In the genomic region with DNA sequence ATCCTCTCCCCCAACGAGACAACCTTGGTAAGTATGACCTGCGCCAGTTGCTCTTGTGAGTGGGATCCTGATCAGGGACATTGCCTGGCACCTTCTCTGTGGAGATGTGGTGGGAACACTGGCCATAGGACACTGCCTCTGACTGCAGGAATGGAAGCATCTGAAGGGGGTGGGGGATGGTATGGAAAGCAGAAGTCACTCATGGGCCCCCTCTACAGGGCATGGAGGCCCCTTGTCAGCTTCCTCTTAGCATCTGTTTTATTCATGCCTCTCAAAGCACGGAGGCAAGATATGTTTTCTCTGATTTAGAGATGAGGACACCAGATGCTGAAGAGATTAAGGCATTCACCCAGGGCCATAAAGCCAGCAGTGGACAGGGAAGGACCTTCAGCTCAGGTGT, we compare ENCODE assay signal across 18 mouse cellular contexts. TPM values are rescaled to one million over a fixed set of nuclear protein-coding genes. Genes with fewer than 3 reads are reported as not detected.
DNase-seq lines count a peak whose midpoint lies in the region; ATAC-seq and TF ChIP-seq lines count a peak whose summit lies in the region.
"Had no signal": no experiment of that assay in that cellular context is flagged by ENCODE, and none has a peak within 500 bp of the region (broad histone marks: within the 10 kb centered on the region; RNA-seq: fewer than 3 reads in every experiment).

No protein-coding gene starts in this region.

- no peak for TF ChIP-seq POLR2A in ES-Bruce4 (IDR thresholded peaks at IDR 0.05; ENCODE audit: insufficient read depth, low read length)

- peak; percentile 21; the same call in 1 of the 2 replicates for TF ChIP-seq CTCF in hindbrain, postnatal 0 days (IDR thresholded peaks at IDR 0.05; ENCODE audit: low read depth)
- TF ChIP-seq CTCF in ES-Bruce4 (IDR thresholded peaks at IDR 0.05; ENCODE audit: low read depth, low read length): peak; percentile 9
- no peak for TF ChIP-seq CTCF in forebrain, postnatal 0 days (IDR thresholded peaks at IDR 0.05; ENCODE audit: low read depth)

- H3K4me1 ChIP-seq in hindbrain, postnatal 0 days (ENCODE audit: insufficient read depth, low read length): no peaks in the 10 kb centered on the region
- H3K4me1 ChIP-seq in hindbrain, embryonic 12.5 days: peaks cover 40% of the 10 kb centered on the region
- no peaks in the 10 kb centered on the region for H3K4me1 ChIP-seq in ES-Bruce4 (ENCODE audit: control insufficient read depth, insufficient read depth, low read length)
- H3K4me1 ChIP-seq in forebrain, postnatal 0 days (ENCODE audit: insufficient read depth): peaks cover 4% of the 10 kb centered on the region

- H3K9ac ChIP-seq in hindbrain, postnatal 0 days (replicated peaks; ENCODE audit: low read length): no peak overlapping the region
- H3K9ac ChIP-seq in hindbrain, embryonic 12.5 days: no peak overlapping the region
- no peak overlapping the region for H3K9ac ChIP-seq in ES-Bruce4 (ENCODE audit: low read depth, poor library complexity, severe bottlenecking)
- no peak overlapping the region for H3K9ac ChIP-seq in forebrain, postnatal 0 days
- H3K9ac ChIP-seq: heart, embryonic 15.5 days; hindbrain, embryonic 13.5 days; neural tube, embryonic 12.5 days had no signal

- intact Hi-C loops in left cerebral cortex, postnatal 10 days (cut with DNase I): no loop called here

- H3K9me3 ChIP-seq in hindbrain, postnatal 0 days (ENCODE audit: low read length): no peaks in the 10 kb centered on the region
- H3K9me3 ChIP-seq in hindbrain, embryonic 12.5 days (replicated peaks): no peaks in the 10 kb centered on the region
- no peaks in the 10 kb centered on the region for H3K9me3 ChIP-seq in ES-Bruce4 (replicated peaks; ENCODE audit: control insufficient read depth, insufficient read depth, low read length, poor library complexity, severe bottlenecking)
- no peaks in the 10 kb centered on the region for H3K9me3 ChIP-seq in forebrain, postnatal 0 days (ENCODE audit: low read length)
- H3K9me3 ChIP-seq: heart, embryonic 15.5 days; hindbrain, embryonic 13.5 days; neural tube, embryonic 12.5 days had no signal

- H3K36me3 ChIP-seq in hindbrain, postnatal 0 days (ENCODE audit: insufficient read depth, low read length): no peaks in the 10 kb centered on the region
- no peaks in the 10 kb centered on the region for H3K36me3 ChIP-seq in hindbrain, embryonic 12.5 days
- no peaks in the 10 kb centered on the region for H3K36me3 ChIP-seq in ES-Bruce4 (ENCODE audit: control insufficient read depth, insufficient read depth, low read length, poor library complexity, severe bottlenecking)
- H3K36me3 ChIP-seq in forebrain, postnatal 0 days (ENCODE audit: insufficient read depth): no peaks in the 10 kb centered on the region
- H3K36me3 ChIP-seq: heart, embryonic 15.5 days; hindbrain, embryonic 13.5 days; neural tube, embryonic 12.5 days had no signal

- no peak overlapping the region for H3K4me2 ChIP-seq in hindbrain, postnatal 0 days (ENCODE audit: low read depth, low read length)
- H3K4me2 ChIP-seq in hindbrain, embryonic 12.5 days (replicated peaks): no peak overlapping the region
- no peak overlapping the region for H3K4me2 ChIP-seq in forebrain, postnatal 0 days (ENCODE audit: low read depth)
- H3K4me2 ChIP-seq: heart, embryonic 15.5 days; hindbrain, embryonic 13.5 days; neural tube, embryonic 12.5 days had no signal

- WGBS in hindbrain, postnatal 0 days: 66% methylated on average over 3 of the region's 3 CpGs
- 59% methylated on average over 3 of the region's 3 CpGs for WGBS in hindbrain, embryonic 12.5 days
- WGBS in forebrain, postnatal 0 days: 69% methylated on average over 3 of the region's 3 CpGs

- no peaks in the 10 kb centered on the region for H3K27me3 ChIP-seq in hindbrain, postnatal 0 days (ENCODE audit: insufficient read depth, low read length)
- no peaks in the 10 kb centered on the region; the same call in 1 of the 2 replicates for H3K27me3 ChIP-seq in hindbrain, embryonic 12.5 days
- no peaks in the 10 kb centered on the region for H3K27me3 ChIP-seq in ES-Bruce4 (ENCODE audit: control insufficient read depth, insufficient read depth, low read length, poor library complexity, severe bottlenecking)
- H3K27me3 ChIP-seq in forebrain, postnatal 0 days (ENCODE audit: insufficient read depth, low read length): no peaks in the 10 kb centered on the region
- H3K27me3 ChIP-seq: heart, embryonic 15.5 days; neural tube, embryonic 12.5 days had no signal

- ATAC-seq in hindbrain, postnatal 0 days: no peak
- ATAC-seq in hindbrain, embryonic 12.5 days (ENCODE audit: low FRiP score): no peak
- peak; percentile 93 for ATAC-seq in granulocyte monocyte progenitor cell, adult 5-6 weeks (replicated peaks; ENCODE audit: poor library complexity, severe bottlenecking)
- no peak for ATAC-seq in forebrain, postnatal 0 days
- ATAC-seq: midbrain, embryonic 16.5 days had no signal

- no peak for DNase-seq in hindbrain, postnatal 0 days (ENCODE audit: low spot score)
- peak; percentile 48 for DNase-seq in 416B (ENCODE audit: low read depth)
- DNase-seq in left cerebral cortex, postnatal 10 days (ENCODE audit: extremely low spot score in 1 of 2, low spot score in 2 of 2): no peak
- no peak for DNase-seq in cerebellum, adult 11-12 months
- DNase-seq in forebrain, postnatal 0 days: no peak
- DNase-seq: adrenal gland, adult 8-10 months; cerebellum, adult 9-11 months; gastrocnemius, postnatal 36 days; kidney, adult 18-20 months; kidney, postnatal 36 days; thymus, adult 2 months had no signal

- H3K4me3 ChIP-seq in hindbrain, postnatal 0 days (ENCODE audit: low read length): no peak overlapping the region
- no peak overlapping the region for H3K4me3 ChIP-seq in hindbrain, embryonic 12.5 days
- H3K4me3 ChIP-seq in ES-Bruce4 (ENCODE audit: low read depth, low read length): no peak overlapping the region
- no peak overlapping the region for H3K4me3 ChIP-seq in forebrain, postnatal 0 days (ENCODE audit: low read depth, low read length)
- H3K4me3 ChIP-seq: heart, embryonic 15.5 days; hindbrain, embryonic 13.5 days; neural tube, embryonic 12.5 days had no signal

- H3K27ac ChIP-seq in hindbrain, postnatal 0 days: no peak overlapping the region
- H3K27ac ChIP-seq in hindbrain, embryonic 12.5 days: no peak overlapping the region
- H3K27ac ChIP-seq in ES-Bruce4 (ENCODE audit: insufficient read depth, low read length): no peak overlapping the region
- H3K27ac ChIP-seq in forebrain, postnatal 0 days (ENCODE audit: low read depth, low read length): no peak overlapping the region
- H3K27ac ChIP-seq: heart, embryonic 15.5 days; hindbrain, embryonic 13.5 days; neural tube, embryonic 12.5 days had no signal

- no peak for TF ChIP-seq EP300 in ES-Bruce4 (IDR thresholded peaks at IDR 0.05; ENCODE audit: insufficient read depth, low read depth, low read length)

RNA-seq across cellular contexts. Expression of a gene that starts 34.2 kb away (rescaled TPM):
- 11.4 and 17.2 TPM in 2 replicates for total RNA-seq in hindbrain, postnatal 0 days (2014; rRNA removed)
- 2.2 and 2.8 TPM in 2 replicates for polyA plus RNA-seq in hindbrain, postnatal 0 days (2015; fragmentation: Nextera tagmentation; extraction: Ambion mirVana)
- 14.7 and 16.5 TPM in 2 replicates for polyA plus RNA-seq in hindbrain, embryonic 12.5 days (2016; fragmentation: Nextera tagmentation; extraction: Ambion mirVana)
- not detected in 2 replicates for polyA plus RNA-seq in ES-Bruce4 (2011; ENCODE audit: insufficient read depth, insufficient read length, low read depth, missing spikeins)
- total RNA-seq in granulocyte monocyte progenitor cell, adult 5-6 weeks (2014; fragmentation: Nextera tagmentation): not detected in 2 replicates
- not detected in 2 replicates for total RNA-seq in granulocyte monocyte progenitor cell, adult 5-6 weeks (2017)
- under 1 TPM; 0.69 to 0.99 TPM for total RNA-seq in left cerebral cortex, postnatal 10 days (2021)
- 3.3 and 4.6 TPM in 2 replicates for total RNA-seq in forebrain, postnatal 0 days (2014; rRNA removed)
- polyA plus RNA-seq in forebrain, postnatal 0 days (2015; fragmentation: Nextera tagmentation; extraction: Ambion mirVana): 0.86 and 1.1 TPM in 2 replicates
